In the genomic region with DNA sequence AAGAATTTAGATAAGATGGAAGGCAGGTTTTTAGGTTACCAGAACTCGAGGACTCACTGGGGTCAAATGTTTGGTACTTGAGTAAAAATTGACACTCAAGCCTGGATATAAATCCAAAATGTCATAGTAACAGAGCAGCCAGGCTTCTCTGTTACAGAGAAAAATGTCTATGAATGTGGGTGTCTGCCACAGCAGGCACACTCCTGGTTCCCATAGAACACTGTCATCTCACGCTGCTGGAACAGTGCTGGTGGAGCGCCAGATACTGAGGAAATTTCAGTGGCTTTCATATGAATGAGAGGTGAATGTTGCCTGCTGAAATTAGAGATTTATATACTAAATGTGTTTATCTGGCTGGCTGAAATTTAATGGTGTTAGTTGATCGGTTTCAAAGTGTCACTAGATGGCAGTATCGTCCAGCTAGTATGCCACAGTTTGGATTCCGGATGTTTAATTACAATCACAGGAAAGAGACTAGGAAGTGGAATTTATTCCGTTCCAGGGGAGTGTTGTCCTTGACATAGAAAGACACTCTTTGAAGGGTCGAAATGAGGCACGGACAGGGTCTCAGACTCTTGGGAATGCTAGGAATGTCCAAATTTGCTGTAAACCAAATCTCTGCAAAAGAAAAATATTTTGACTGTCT, we compare ENCODE assay signal across 8 mouse cellular contexts.
A peak's percentile ranks its signal among the peaks of the same experiment; 100 is the strongest.
DNase-seq lines count a peak whose midpoint lies in the region; ATAC-seq lines count a peak whose summit lies in the region.

No protein-coding gene starts in this region.

- no peak overlapping the region for H3K27ac ChIP-seq in intestine, embryonic 14.5 days (ENCODE audit: low read depth)
- H3K27ac ChIP-seq in intestine, embryonic 16.5 days (ENCODE audit: low read length) = no peak overlapping the region

- 48% methylated on average over 9 of the region's 9 CpGs for WGBS in intestine, embryonic 14.5 days
- WGBS in intestine, embryonic 16.5 days = 48% methylated on average over 9 of the region's 9 CpGs

- no peaks in the 10 kb centered on the region for H3K4me1 ChIP-seq in intestine, embryonic 14.5 days (replicated peaks; ENCODE audit: control insufficient read depth, insufficient read depth, low read length)
- H3K4me1 ChIP-seq in intestine, embryonic 16.5 days (ENCODE audit: control insufficient read depth, insufficient read depth, low read length) = no peaks in the 10 kb centered on the region

- H3K36me3 ChIP-seq in intestine, embryonic 14.5 days (ENCODE audit: control insufficient read depth, insufficient read depth, low read length) = no peaks in the 10 kb centered on the region
- H3K36me3 ChIP-seq in intestine, embryonic 16.5 days (ENCODE audit: control insufficient read depth, insufficient read depth, low read length) = no peaks in the 10 kb centered on the region

- no peak overlapping the region for H3K9ac ChIP-seq in intestine, embryonic 14.5 days (ENCODE audit: low read length)
- H3K9ac ChIP-seq in intestine, embryonic 16.5 days (ENCODE audit: low read depth, low read length) = no peak overlapping the region

- peak overlapping the region; percentile 18; the same call in 1 of the 2 replicates for H3K4me2 ChIP-seq in intestine, embryonic 14.5 days (ENCODE audit: low read length)
- H3K4me2 ChIP-seq in intestine, embryonic 16.5 days (ENCODE audit: low read depth, low read length) = no peak overlapping the region

- ATAC-seq in intestine, embryonic 14.5 days (replicated peaks; ENCODE audit: low FRiP score, low TSS enrichment, low read depth) = no peak
- no peak for ATAC-seq in intestine, embryonic 16.5 days

- H3K27me3 ChIP-seq in intestine, embryonic 14.5 days (replicated peaks; ENCODE audit: control insufficient read depth, insufficient read depth, low read length) = no peaks in the 10 kb centered on the region
- no peaks in the 10 kb centered on the region for H3K27me3 ChIP-seq in intestine, embryonic 16.5 days (replicated peaks; ENCODE audit: control insufficient read depth, insufficient read depth, low read length)

- H3K9me3 ChIP-seq in intestine, embryonic 14.5 days (ENCODE audit: control insufficient read depth, low read length) = peaks cover 5% of the 10 kb centered on the region; the same call in 1 of the 2 replicates
- H3K9me3 ChIP-seq in intestine, embryonic 16.5 days (ENCODE audit: control insufficient read depth, low read length) = peaks cover 2% of the 10 kb centered on the region; the same call in 1 of the 2 replicates

- no peak overlapping the region for H3K4me3 ChIP-seq in intestine, embryonic 14.5 days (ENCODE audit: low read depth, low read length)
- no peak overlapping the region for H3K4me3 ChIP-seq in intestine, embryonic 16.5 days (ENCODE audit: low read length)

- no peak for DNase-seq in intestine, embryonic 14.5 days (ENCODE audit: low spot score)
- peak; percentile 2 for DNase-seq in cerebellum, adult 11 months
- DNase-seq in frontal cortex, postnatal 36 days (ENCODE audit: low spot score in 2 of 2) = peak; percentile 6 to 56
- DNase-seq in layer of hippocampus, postnatal 14 days (ENCODE audit: low spot score in 2 of 2) = peak; percentile 14 to 53
- peak; percentile 78 for DNase-seq in retina, embryonic 14.5 days (ENCODE audit: low spot score)
- no peak for DNase-seq in thymus, adult 18-20 months
- DNase-seq in ovary, postnatal 36 days (ENCODE audit: low spot score) = no peak

Comparison
In these comparisons a context has a peak if more than half of its experiments do, and no peak if none do; other contexts are left out.
1. DNase-seq: peak in cerebellum, adult 11 months (single experiment), frontal cortex, postnatal 36 days (2 of 2), layer of hippocampus, postnatal 14 days (2 of 2) and retina, embryonic 14.5 days (single experiment); none in intestine, embryonic 14.5 days (single experiment), thymus, adult 18-20 months (0 of 2) and ovary, postnatal 36 days (single experiment).